Mouse (Mus musculus) urinary bladder, postnatal 36 days (tissue): ENCODE data around the gene Esf1.
"Not testable (repeated sequence)": the region's sequence is repeated elsewhere in the genome, so short reads cannot be mapped to it uniquely, and the experiment has no call there.

ENCODE experiments used
- DNase-seq, 2 experiments: peaks; one replicate each; pipeline ENCODE4 v3.0.0; 2022; ENCODE audit warnings: low spot score in 2 of 2, mixed read lengths in 1 of 2

Gene Esf1

DNA sequence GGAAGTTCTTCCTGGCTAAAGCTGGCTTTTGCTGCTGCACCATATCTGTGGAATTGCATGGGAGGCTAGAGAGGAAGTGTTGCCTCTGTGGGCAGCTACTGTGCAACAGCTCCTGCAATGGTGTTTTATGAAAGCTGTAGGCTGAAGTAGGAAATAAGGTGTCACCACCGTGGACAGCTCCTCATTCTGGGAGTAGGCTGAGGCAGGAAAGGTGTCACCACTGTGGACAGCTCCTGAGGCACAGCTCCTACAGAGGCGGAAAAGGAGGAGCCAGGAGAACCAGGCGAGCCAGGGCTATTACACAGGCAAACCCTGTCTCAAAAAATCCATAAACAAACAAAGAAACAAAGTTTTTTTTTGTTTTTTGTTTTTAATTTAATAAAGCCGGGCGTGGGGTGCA, 74.3 kb downstream of the Esf1 start:
- DNase-seq: no peak

GRCm38 (mm10) chr2:140093433-140093832, 76.9 kb downstream of the Esf1 start:
- DNase-seq: no peak

GRCm38 (mm10) chr2:140084245-140084644, 86.1 kb downstream of the Esf1 start:
- no peak for DNase-seq

DNA sequence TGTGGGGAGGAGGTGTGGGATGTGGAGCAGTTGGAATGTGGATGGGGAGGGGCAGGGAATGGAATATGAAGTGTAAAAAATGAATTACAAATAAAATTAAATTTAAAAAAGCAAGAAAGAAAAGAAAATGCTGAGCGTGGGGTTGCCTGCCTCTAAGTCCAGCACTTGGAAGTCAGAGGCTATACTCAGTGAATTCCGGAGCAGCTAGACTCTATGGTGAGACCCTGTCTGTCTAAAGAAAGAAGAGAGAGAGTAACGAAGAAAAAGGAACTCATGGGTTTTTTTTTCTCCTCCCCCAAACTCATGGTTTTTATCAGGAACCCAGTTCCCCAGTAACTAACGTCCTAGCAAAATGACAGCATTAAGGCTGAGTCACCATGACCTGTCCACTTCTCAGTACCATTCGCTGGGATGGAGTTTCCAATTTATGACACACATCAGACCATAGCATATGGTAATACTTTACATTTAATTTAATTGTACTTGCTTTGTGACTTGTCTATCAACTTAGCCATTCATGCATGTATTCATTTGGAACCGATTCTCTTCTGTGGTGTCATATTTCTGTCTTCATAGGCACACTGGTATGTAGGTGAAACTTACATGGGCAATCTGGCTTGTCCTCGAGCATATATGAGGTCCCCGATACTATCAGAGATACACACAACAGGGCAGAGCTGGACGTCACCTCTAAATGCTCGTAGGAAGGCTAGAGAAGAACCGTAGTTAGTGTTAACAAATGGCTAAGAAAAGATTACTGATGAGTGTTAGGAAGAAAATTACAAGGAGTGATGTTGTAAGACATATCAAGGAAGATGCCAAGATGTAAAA, 89.4 kb downstream of the Esf1 start:
- no peak for DNase-seq

DNA sequence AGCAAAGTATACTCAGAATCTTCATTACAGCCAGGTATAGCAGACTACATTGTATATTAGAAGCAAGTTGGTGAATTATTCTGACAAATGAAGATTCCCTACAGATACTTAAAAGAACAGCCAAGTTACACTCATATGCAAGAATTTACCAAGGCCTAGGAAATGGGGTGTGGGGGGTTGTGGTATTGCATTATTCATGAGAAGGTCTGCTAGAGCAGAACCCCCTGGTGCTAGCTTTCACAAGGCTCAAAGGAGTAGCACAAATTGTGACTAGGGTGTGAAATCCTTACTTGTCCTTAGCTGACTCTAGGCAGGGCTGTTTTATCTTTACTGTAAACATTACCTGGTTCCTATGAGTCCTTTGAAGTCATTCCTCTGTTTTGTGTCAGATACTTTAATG, 91.1 kb downstream of the Esf1 start:
- not testable (repeated sequence) for DNase-seq

GRCm38 (mm10) chr2:140078600-140079280, 91.6 kb downstream of the Esf1 start:
- DNase-seq: no peak

DNA sequence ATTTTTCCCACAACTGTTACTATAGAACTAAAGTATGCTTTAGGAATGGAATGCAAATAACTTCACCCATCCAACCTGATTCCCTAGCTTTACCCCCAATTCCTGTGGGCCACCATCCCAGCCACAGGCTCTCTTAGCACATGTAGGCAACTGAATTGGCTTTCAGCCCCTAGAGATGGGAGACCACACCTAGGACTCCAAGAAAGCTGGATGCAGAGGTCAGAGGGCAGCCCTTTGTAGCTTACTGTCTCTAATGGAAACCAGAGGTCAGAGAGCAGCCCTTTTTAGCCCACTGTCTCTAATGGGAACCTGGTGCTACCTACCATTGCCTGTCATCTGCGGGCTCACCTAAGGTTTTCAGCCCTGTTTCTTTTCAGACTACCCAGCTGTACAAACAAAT, 92.9 kb downstream of the Esf1 start:
- no peak for DNase-seq

DNA sequence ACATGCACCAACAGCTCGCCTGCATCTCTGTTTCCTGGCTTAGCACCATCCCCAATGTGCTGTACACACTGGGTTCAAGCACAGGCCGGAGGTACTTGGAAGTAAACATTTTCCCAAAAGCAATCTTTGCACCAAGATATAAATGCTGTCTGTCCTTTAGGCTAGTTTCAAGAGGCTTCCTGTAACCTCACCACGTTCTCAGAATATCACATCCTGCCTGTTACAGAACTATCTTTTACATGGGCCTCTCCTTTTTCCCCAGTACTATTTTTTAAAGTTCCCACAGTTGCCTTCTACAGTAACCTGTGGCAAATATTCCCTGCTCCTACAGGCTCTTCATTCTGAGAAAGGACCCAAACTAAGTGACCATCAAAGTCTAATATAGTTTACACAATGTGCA, 95.2 kb downstream of the Esf1 start:
- DNase-seq: no peak
